Mouse (Mus musculus) spleen, adult 2 months (tissue): ENCODE results near the gene Cnn1.

Experiments
- CTCF ChIP-seq: fragments of 200-500 bp; IDR thresholded peaks from 2 replicates; pipeline ENCODE4 v1.5.1; 2011; ENCODE audit warnings: mild to moderate bottlenecking, inconsistent platforms; ENCODE audit not compliant: insufficient read depth, insufficient read length, insufficient replicate concordance; ENCODE audit errors: extremely low read depth
- POLR2A ChIP-seq: fragments of 200-500 bp; IDR thresholded peaks from 2 replicates; pipeline ENCODE4 v1.6.1; 2011; ENCODE audit warnings: low read depth, low read length, inconsistent platforms

GRCm38 (mm10) chr9:22139746-22140145, 40.7 kb downstream of the Cnn1 start:
- no peak for TF ChIP-seq POLR2A
- TF ChIP-seq CTCF = no peak
